Mouse (Mus musculus): ENCODE data around the gene Gm2888. TPM values are rescaled to one million over a fixed set of nuclear protein-coding genes. Genes with fewer than 3 reads are reported as not detected.
A peak's percentile ranks its signal among the peaks of the same experiment; 100 is the strongest.
"Not testable (repeated sequence)": the region's sequence is repeated elsewhere in the genome, so short reads cannot be mapped to it uniquely, and the experiment has no call there.

Gene Gm2888
- not detected in 2 replicates for polyA plus RNA-seq (2014; fragmentation: Nextera tagmentation; extraction: Ambion mirVana)

DNA sequence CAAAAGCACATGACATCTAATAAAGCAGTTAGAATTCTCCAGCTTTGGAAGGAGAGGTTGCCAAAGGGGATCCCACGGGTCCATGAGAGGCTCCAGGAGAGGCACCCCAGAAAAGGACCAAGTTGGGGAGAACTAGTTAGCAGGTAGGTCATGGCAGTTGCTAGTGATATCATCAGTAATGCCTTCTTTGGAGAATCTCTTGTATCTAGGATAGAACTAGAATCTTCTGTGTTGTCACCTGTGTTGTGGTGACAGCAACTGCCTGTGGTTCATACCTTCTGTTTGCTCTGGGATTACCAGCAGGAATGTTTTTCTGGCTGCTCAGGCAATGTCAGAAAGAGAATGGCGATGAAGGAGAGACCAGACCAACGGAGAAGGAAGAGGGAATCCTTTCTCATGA, at the start of gene Gm2888:
TSS of gene Gm2888 (plus strand) at position 301 of the 400 bp plus-strand sequence.
- WGBS: 79% methylated on average over 2 of the region's 3 CpGs
- H3K9me3 ChIP-seq (ENCODE audit: control insufficient read depth, low read length); H3K27me3 ChIP-seq (ENCODE audit: control insufficient read depth, insufficient read depth, low read length); ATAC-seq (ENCODE audit: low FRiP score, low TSS enrichment); H3K27ac ChIP-seq (ENCODE audit: low read depth, low read length); H3K9ac ChIP-seq (ENCODE audit: low read depth, low read length); H3K4me1 ChIP-seq (ENCODE audit: control insufficient read depth, insufficient read depth, low read length); H3K4me3 ChIP-seq (ENCODE audit: low read length); H3K4me2 ChIP-seq (replicated peaks; ENCODE audit: low read depth, low read length); H3K36me3 ChIP-seq (ENCODE audit: control insufficient read depth, insufficient read depth, low read length): not testable (repeated sequence)

- not testable (repeated sequence) for H3K36me3 ChIP-seq (ENCODE audit: control insufficient read depth, insufficient read depth, low read length); H3K4me1 ChIP-seq (ENCODE audit: control insufficient read depth, insufficient read depth, low read length); H3K9me3 ChIP-seq (ENCODE audit: control insufficient read depth, low read length); ATAC-seq (ENCODE audit: low FRiP score, low TSS enrichment); H3K27me3 ChIP-seq (ENCODE audit: control insufficient read depth, insufficient read depth, low read length); H3K27ac ChIP-seq (ENCODE audit: low read depth, low read length)
- 4% methylated on average over 24 of the region's 40 CpGs for WGBS
- Histone ChIP-seq H3K4me3 (ENCODE audit: low read length) (peak within 1 kb of the TSS; percentile 38), H3K4me2 (replicated peaks; ENCODE audit: low read depth, low read length) (peak within 1 kb of the TSS; percentile 62), H3K9ac (ENCODE audit: low read depth, low read length) (peak within 1 kb of the TSS; percentile 40; the same call in 1 of the 2 replicates)
Measured at GRCm38 (mm10) chr14:3048727-3049512, 19.1 kb downstream of the Gm2888 start, which contains the start of gene Gm2897. TSS of gene Gm2897 (plus strand) at chr14:3049285.

- Histone ChIP-seq H3K4me2 (replicated peaks; ENCODE audit: low read depth, low read length) (peak overlapping the region; percentile 62), H3K4me3 (ENCODE audit: low read length) (peak overlapping the region; percentile 38)
- not testable (repeated sequence) for H3K9ac ChIP-seq (ENCODE audit: low read depth, low read length); H3K9me3 ChIP-seq (ENCODE audit: control insufficient read depth, low read length); ATAC-seq (ENCODE audit: low FRiP score, low TSS enrichment); H3K4me1 ChIP-seq (ENCODE audit: control insufficient read depth, insufficient read depth, low read length); H3K27ac ChIP-seq (ENCODE audit: low read depth, low read length); H3K36me3 ChIP-seq (ENCODE audit: control insufficient read depth, insufficient read depth, low read length); H3K27me3 ChIP-seq (ENCODE audit: control insufficient read depth, insufficient read depth, low read length)
- 0% methylated on average over 14 of the region's 20 CpGs for WGBS
Measured at GRCm38 (mm10) chr14:3049513-3049800, 19.7 kb downstream of the Gm2888 start.

DNA sequence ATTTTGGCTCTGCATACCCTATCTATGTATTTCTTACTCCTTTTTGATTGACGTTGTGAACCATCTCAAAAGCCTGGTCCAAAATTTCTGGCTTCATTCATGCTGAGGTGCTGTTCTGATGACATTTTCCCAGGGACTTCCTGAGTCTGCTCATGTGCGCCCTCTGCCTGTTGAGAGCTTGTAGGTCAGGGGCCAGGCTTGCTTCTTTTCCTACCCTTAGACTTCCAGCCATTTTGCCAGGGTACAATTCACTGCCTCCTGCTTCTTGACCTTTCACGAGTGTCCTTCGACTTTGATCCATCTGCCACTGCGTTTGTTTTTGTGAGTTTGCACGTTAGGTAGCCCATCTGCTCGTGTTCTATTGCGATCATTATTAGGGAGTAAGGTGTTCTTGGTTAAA, 20.3 kb downstream of the Gm2888 start:
- ATAC-seq (ENCODE audit: low FRiP score, low TSS enrichment); H3K9me3 ChIP-seq (ENCODE audit: control insufficient read depth, low read length): not testable (repeated sequence)
- WGBS: 1% methylated on average over 5 of the region's 8 CpGs

More for the DNA sequence above, 20.3 kb downstream of the Gm2888 start:
- not testable (repeated sequence) for H3K9ac ChIP-seq (ENCODE audit: low read depth, low read length); H3K27ac ChIP-seq (ENCODE audit: low read depth, low read length); H3K4me3 ChIP-seq (ENCODE audit: low read length); H3K36me3 ChIP-seq (ENCODE audit: control insufficient read depth, insufficient read depth, low read length); H3K4me1 ChIP-seq (ENCODE audit: control insufficient read depth, insufficient read depth, low read length); H3K4me2 ChIP-seq (replicated peaks; ENCODE audit: low read depth, low read length); H3K27me3 ChIP-seq (ENCODE audit: control insufficient read depth, insufficient read depth, low read length)

Other genes with a start within 250 kb of the Gm2888 start
- 1.9 and 2.5 TPM in 2 replicates for gene Gm2897, start 19.3 kb downstream of the Gm2888 start, polyA plus RNA-seq (2014; fragmentation: Nextera tagmentation; extraction: Ambion mirVana)
- not detected in 2 replicates for gene Gm10340, start 104.0 kb downstream of the Gm2888 start, polyA plus RNA-seq (2014; fragmentation: Nextera tagmentation; extraction: Ambion mirVana)
- gene Gm5795, start 158.3 kb downstream of the Gm2888 start, polyA plus RNA-seq (2014; fragmentation: Nextera tagmentation; extraction: Ambion mirVana): not detected in 2 replicates
- gene D830030K20Rik, start 178.5 kb downstream of the Gm2888 start, polyA plus RNA-seq (2014; fragmentation: Nextera tagmentation; extraction: Ambion mirVana): 4.8 and 5.4 TPM in 2 replicates